Mouse (Mus musculus) cortical plate, adult 2 months (tissue): ENCODE results near the gene Arl4d.

Source experiments
- CTCF ChIP-seq: fragments of 200-500 bp; IDR thresholded peaks from 2 replicates; pipeline ENCODE4 v1.5.1; 2011; ENCODE audit warnings: mild to moderate bottlenecking, control low read depth, low read length; ENCODE audit not compliant: insufficient read depth; ENCODE audit errors: extremely low read depth
- POLR2A ChIP-seq: fragments of 200-500 bp; IDR thresholded peaks from 2 replicates; pipeline ENCODE4 v1.6.1; 2011; ENCODE audit warnings: mild to moderate bottlenecking, low read length, control low read depth; ENCODE audit not compliant: insufficient read depth; ENCODE audit errors: extremely low read depth

- no peak for TF ChIP-seq POLR2A
- no peak for TF ChIP-seq CTCF
These were observed 5.0 kb downstream of the Arl4d start for GRCm38 (mm10) chr11:101670334-101670733.
